Mouse (Mus musculus) limb, embryonic 14.5 days (tissue): ENCODE results near the gene Ift46. TPM values are rescaled to one million over a fixed set of nuclear protein-coding genes. Genes with fewer than 3 reads are reported as not detected.

Experiments used
- ATAC-seq: fragments of 200-750 bp; cut with Nextera tagmentation; 2 replicates; pipeline ENCODE4 v1.8.0; 2017; ENCODE audit warnings: low read depth, moderate number of reproducible peaks, moderate TSS enrichment; ENCODE audit not compliant: low FRiP score
- DNase-seq: peaks from one replicate; pipeline ENCODE4 v3.0.0-alpha.2; 2015; ENCODE audit warnings: low spot score
- H3K27ac ChIP-seq: fragments of 300-500 bp; sonication (generic); replicated peaks from 2 replicates; pipeline ENCODE4 v1.5.1; 2014; ENCODE audit warnings: low read depth, mild to moderate bottlenecking, low read length, moderate library complexity, mixed read lengths
- H3K27me3 ChIP-seq: fragments of 300-500 bp; sonication (generic); 2 replicates; pipeline ENCODE4 v1.6.1; 2014; ENCODE audit warnings: low read length, mixed read lengths; ENCODE audit not compliant: control insufficient read depth, insufficient read depth
- H3K36me3 ChIP-seq: fragments of 300-500 bp; sonication (generic); 2 replicates; pipeline ENCODE4 v1.6.1; 2014; ENCODE audit warnings: mild to moderate bottlenecking, low read length, moderate library complexity, mixed read lengths; ENCODE audit not compliant: control insufficient read depth, insufficient read depth
- H3K4me1 ChIP-seq: fragments of 300-500 bp; sonication (generic); 2 replicates; pipeline ENCODE4 v1.6.1; 2014; ENCODE audit warnings: antibody characterized with exemption, low read length, mixed read lengths; ENCODE audit not compliant: control insufficient read depth, insufficient read depth
- H3K4me2 ChIP-seq: fragments of 300-500 bp; sonication (generic); replicated peaks from 2 replicates; pipeline ENCODE4 v1.6.1; 2014; ENCODE audit warnings: low read depth, mild to moderate bottlenecking, low read length, moderate library complexity; ENCODE audit not compliant: severe bottlenecking
- H3K4me3 ChIP-seq: fragments of 300-500 bp; sonication (generic); replicated peaks from 2 replicates; pipeline ENCODE4 v1.5.1; 2014; ENCODE audit warnings: low read length
- H3K9ac ChIP-seq: fragments of 300-500 bp; sonication (generic); 2 replicates; pipeline ENCODE4 v1.6.1; 2014; ENCODE audit warnings: mild to moderate bottlenecking, low read depth, low read length, moderate library complexity; ENCODE audit not compliant: severe bottlenecking
- H3K9me3 ChIP-seq: fragments of 300-500 bp; sonication (generic); 2 replicates; pipeline ENCODE4 v1.6.1; 2016; ENCODE audit warnings: low read length; ENCODE audit not compliant: control insufficient read depth
- POLR2A ChIP-seq: fragments of 200-500 bp; IDR thresholded peaks from 2 replicates; pipeline ENCODE4 v1.8.0; 2012; ENCODE audit warnings: inconsistent platforms, mild to moderate bottlenecking, moderate library complexity, borderline replicate concordance; ENCODE audit not compliant: insufficient read depth, insufficient read length; ENCODE audit errors: extremely low read depth
- WGBS: fragments of 180-500 bp; shearing (Covaris S2); extraction: QIAGEN DNeasy Blood & Tissue Kit; methylation state at CpG from one replicate; pipeline ENCODE4 v1.1.7; 2014; 5-methylcytosine and 5-hydroxymethylcytosine counted together
- polyA plus RNA-seq, 2 experiments: library from polyadenylated mRNA; depleted of rRNA in 1 of 2; stranded (reverse) in 1 of 2; unstranded in 1 of 2; fragments of >200 nt; fragmentation: Nextera tagmentation in 1 of 2; extraction: Ambion mirVana in 1 of 2; gene quantifications; 2 replicates each; pipeline versions ENCODE4 v1.2.1 to v1.2.3; 2012 to 2014

Gene Ift46
- polyA plus RNA-seq, 2 experiments, result 109 to 123 TPM

GRCm38 (mm10) chr9:44802808-44803450 lies 35.2 kb downstream of the Ift46 start, which contains the start of gene Ttc36:
Gene Ttc36, minus strand, starts transcription at chr9:44803072.
- peaks cover 9% of the 10 kb centered on the region for H3K4me1 ChIP-seq
- no peak for DNase-seq
- no peak for TF ChIP-seq POLR2A
- H3K27ac ChIP-seq, result no peak within 1 kb of the TSS
- WGBS, result 70% methylated on average over 4 of the region's 4 CpGs
- peaks cover 32% of the 10 kb centered on the region for H3K36me3 ChIP-seq
- no peak within 1 kb of the TSS for H3K4me2 ChIP-seq
- H3K27me3 ChIP-seq, result 0 out of 2 replicates have a peak, but pooled peaks cover 4% of the 10 kb centered on the region
- no peaks in the 10 kb centered on the region for H3K9me3 ChIP-seq
- H3K9ac ChIP-seq, result no peak within 1 kb of the TSS
- no peak within 1 kb of the TSS for H3K4me3 ChIP-seq
- ATAC-seq, result no peak

GRCm38 (mm10) chr9:44804678-44805077 lies 37.0 kb downstream of the Ift46 start:
- no peak for DNase-seq
- H3K36me3 ChIP-seq, result peaks cover 50% of the 10 kb centered on the region

GRCm38 (mm10) chr9:44805536-44805935 lies 37.8 kb downstream of the Ift46 start:
- no peak for TF ChIP-seq POLR2A
- H3K9ac ChIP-seq, result no peak overlapping the region
- H3K27me3 ChIP-seq, result no peaks in the 10 kb centered on the region
- H3K9me3 ChIP-seq, result no peaks in the 10 kb centered on the region
- H3K4me1 ChIP-seq, result no peaks in the 10 kb centered on the region
- ATAC-seq, result no peak
- DNase-seq, result no peak
- WGBS, result 91% methylated on average over 5 of the region's 5 CpGs
- no peak overlapping the region for H3K4me3 ChIP-seq
- no peak overlapping the region for H3K4me2 ChIP-seq
- no peak overlapping the region for H3K27ac ChIP-seq
- peaks cover 59% of the 10 kb centered on the region for H3K36me3 ChIP-seq

More at GRCm38 (mm10) chr9:44804678-44805077, 37.0 kb downstream of the Ift46 start:
- WGBS, result 90% methylated on average over 10 of the region's 10 CpGs
- no peaks in the 10 kb centered on the region for H3K9me3 ChIP-seq
- no peaks in the 10 kb centered on the region for H3K27me3 ChIP-seq
- peaks cover 5% of the 10 kb centered on the region for H3K4me1 ChIP-seq
- no peak for TF ChIP-seq POLR2A
- no peak overlapping the region for H3K4me3 ChIP-seq
- H3K4me2 ChIP-seq, result no peak overlapping the region
- H3K9ac ChIP-seq, result no peak overlapping the region
- no peak overlapping the region for H3K27ac ChIP-seq
- ATAC-seq, result 0 out of 2 replicates have a peak, but pooled peaks have one; percentile 21

- Histone ChIP-seq H3K27me3 (no peaks in the 10 kb centered on the region), H3K27ac (no peak overlapping the region), H3K9ac (no peak overlapping the region), H3K9me3 (no peaks in the 10 kb centered on the region), H3K4me1 (no peaks in the 10 kb centered on the region), H3K36me3 (peaks cover 75% of the 10 kb centered on the region), H3K4me2 (no peak overlapping the region), H3K4me3 (no peak overlapping the region)
- no peak for ATAC-seq
- DNase-seq, result no peak
- 54% methylated on average over 5 of the region's 5 CpGs for WGBS
- no peak for TF ChIP-seq POLR2A
Observed at GRCm38 (mm10) chr9:44807141-44807540, 39.4 kb downstream of the Ift46 start.

GRCm38 (mm10) chr9:44807778-44808177 lies 40.1 kb downstream of the Ift46 start:
- TF ChIP-seq POLR2A, result no peak
- no peak for DNase-seq
- no peaks in the 10 kb centered on the region for H3K4me1 ChIP-seq
- WGBS, result 96% methylated on average over 10 of the region's 10 CpGs
- no peak overlapping the region for H3K4me2 ChIP-seq
- no peak overlapping the region for H3K4me3 ChIP-seq
- H3K9ac ChIP-seq, result no peak overlapping the region
- no peaks in the 10 kb centered on the region for H3K9me3 ChIP-seq
- no peak for ATAC-seq
- no peak overlapping the region for H3K27ac ChIP-seq
- no peaks in the 10 kb centered on the region for H3K27me3 ChIP-seq
- peaks cover 81% of the 10 kb centered on the region for H3K36me3 ChIP-seq
